Mouse (Mus musculus): Measurements from ENCODE around the gene Vmn1r40. TPM values are rescaled to one million over a fixed set of nuclear protein-coding genes. Genes with fewer than 3 reads are reported as not detected.

The Vmn1r40 gene
- total RNA-seq, 2 experiments from 2014 or later, result not detected

GRCm38 (mm10) chr6:89742811-89743210, 35.5 kb downstream of the Vmn1r40 start:
- ATAC-seq (replicated peaks; ENCODE audit: low FRiP score, low TSS enrichment, poor library complexity, severe bottlenecking), result no peak

Other genes starting within 250 kb of the Vmn1r40 start
- gene Chchd6, start 111.9 kb upstream of the Vmn1r40 start, total RNA-seq (2014; fragmentation: Nextera tagmentation), result 11.4 and 16.1 TPM in 2 replicates
- 7.0 and 12.0 TPM in 2 replicates for gene Chchd6, start 111.9 kb upstream of the Vmn1r40 start, total RNA-seq (2017)
- 11.1 and 12.3 TPM in 2 replicates for gene Txnrd3, start 63.6 kb upstream of the Vmn1r40 start, total RNA-seq (2014; fragmentation: Nextera tagmentation)
- gene Txnrd3, start 63.6 kb upstream of the Vmn1r40 start, total RNA-seq (2017), result 21.6 and 22.8 TPM in 2 replicates
- gene Vmn1r41, start 33.2 kb downstream of the Vmn1r40 start, total RNA-seq (2014; fragmentation: Nextera tagmentation), result not detected in 2 replicates
- gene Vmn1r41, start 33.2 kb downstream of the Vmn1r40 start, total RNA-seq (2017), result not detected in 2 replicates
- gene Vmn1r42, start 168.9 kb downstream of the Vmn1r40 start, total RNA-seq (2014; fragmentation: Nextera tagmentation), result not detected in 2 replicates
- gene Vmn1r42, start 168.9 kb downstream of the Vmn1r40 start, total RNA-seq (2017), result not detected in 2 replicates
- not detected in 2 replicates for gene Vmn1r43, start 168.9 kb downstream of the Vmn1r40 start, total RNA-seq (2014; fragmentation: Nextera tagmentation)
- not detected in 2 replicates for gene Vmn1r43, start 168.9 kb downstream of the Vmn1r40 start, total RNA-seq (2017)
- not detected in 2 replicates for gene Vmn1r44, start 176.1 kb downstream of the Vmn1r40 start, total RNA-seq (2014; fragmentation: Nextera tagmentation)
- gene Vmn1r44, start 176.1 kb downstream of the Vmn1r40 start, total RNA-seq (2017), result not detected in 2 replicates
- not detected in 2 replicates for gene Vmn1r45, start 233.1 kb downstream of the Vmn1r40 start, total RNA-seq (2014; fragmentation: Nextera tagmentation)
- gene Vmn1r45, start 233.1 kb downstream of the Vmn1r40 start, total RNA-seq (2017), result not detected in 2 replicates

All from megakaryocyte-erythroid progenitor cell, adult 5-6 weeks (primary cell).